Comparison of ENCODE assay signal across 22 mouse cellular contexts in genomic region chr4:100223965-100224364, GRCm38 (mm10).
DNase-seq lines count a peak whose midpoint lies in the region; ATAC-seq and TF ChIP-seq lines count a peak whose summit lies in the region.
"Had no signal": no experiment of that assay in that cellular context is flagged by ENCODE, and none has a peak within 500 bp of the region (broad histone marks: within the 10 kb centered on the region; RNA-seq: fewer than 3 reads in every experiment).

No protein-coding gene starts in this region.

- no peak for TF ChIP-seq CTCF in lung, adult 2 months (IDR thresholded peaks at IDR 0.05; ENCODE audit: insufficient read depth, low read length)

- H3K27ac ChIP-seq in hindbrain, embryonic 10.5 days, result peak overlapping the region; percentile 54; the same call in 1 of the 2 replicates
- no peak overlapping the region for H3K27ac ChIP-seq in hindbrain, embryonic 12.5 days
- peak overlapping the region; percentile 50 for H3K27ac ChIP-seq in limb, embryonic 10.5 days
- H3K27ac ChIP-seq: embryonic facial prominence, embryonic 15.5 days; forebrain, embryonic 15.5 days; hindbrain, embryonic 15.5 days; limb, embryonic 12.5 days; liver, embryonic 15.5 days; stomach, postnatal 0 days had no signal

- no peak overlapping the region for H3K4me3 ChIP-seq in hindbrain, embryonic 10.5 days
- H3K4me3 ChIP-seq in hindbrain, embryonic 12.5 days, result no peak overlapping the region
- no peak overlapping the region for H3K4me3 ChIP-seq in lung, adult 2 months (replicated peaks; ENCODE audit: extremely low read depth, low read depth, low read length)
- no peak overlapping the region for H3K4me3 ChIP-seq in limb, embryonic 10.5 days
- H3K4me3 ChIP-seq: embryonic facial prominence, embryonic 15.5 days; forebrain, embryonic 15.5 days; heart, embryonic 13.5 days; hindbrain, embryonic 15.5 days; limb, embryonic 12.5 days; liver, embryonic 15.5 days had no signal

- no peak overlapping the region for H3K4me2 ChIP-seq in hindbrain, embryonic 12.5 days (replicated peaks)
- H3K4me2 ChIP-seq: embryonic facial prominence, embryonic 15.5 days; forebrain, embryonic 15.5 days; heart, embryonic 13.5 days; hindbrain, embryonic 15.5 days; limb, embryonic 12.5 days; liver, embryonic 15.5 days had no signal

- no peak for ATAC-seq in hindbrain, embryonic 12.5 days (ENCODE audit: low FRiP score)
- ATAC-seq: forebrain, embryonic 15.5 days had no signal

- H3K27me3 ChIP-seq in hindbrain, embryonic 10.5 days (ENCODE audit: insufficient read depth, poor library complexity, severe bottlenecking), result peaks cover 25% of the 10 kb centered on the region; the same call in 1 of the 2 replicates
- no peaks in the 10 kb centered on the region for H3K27me3 ChIP-seq in hindbrain, embryonic 12.5 days
- H3K27me3 ChIP-seq in limb, embryonic 10.5 days (ENCODE audit: low read depth, poor library complexity, severe bottlenecking), result no peaks in the 10 kb centered on the region
- H3K27me3 ChIP-seq: embryonic facial prominence, embryonic 15.5 days; forebrain, embryonic 15.5 days; heart, embryonic 13.5 days; hindbrain, embryonic 15.5 days; limb, embryonic 12.5 days; liver, embryonic 15.5 days had no signal

- 66% methylated on average over 3 of the region's 3 CpGs for WGBS in hindbrain, embryonic 10.5 days
- WGBS in hindbrain, embryonic 12.5 days, result 66% methylated on average over 3 of the region's 3 CpGs
- WGBS in lung, adult 2 months, result 62% methylated on average over 3 of the region's 3 CpGs
- 86% methylated on average over 3 of the region's 3 CpGs for WGBS in limb, embryonic 10.5 days

- H3K36me3 ChIP-seq in hindbrain, embryonic 10.5 days, result no peaks in the 10 kb centered on the region
- H3K36me3 ChIP-seq in hindbrain, embryonic 12.5 days, result no peaks in the 10 kb centered on the region
- H3K36me3 ChIP-seq in limb, embryonic 10.5 days, result no peaks in the 10 kb centered on the region
- H3K36me3 ChIP-seq: embryonic facial prominence, embryonic 15.5 days; forebrain, embryonic 15.5 days; heart, embryonic 13.5 days; hindbrain, embryonic 15.5 days; limb, embryonic 12.5 days; liver, embryonic 15.5 days had no signal

- H3K9me3 ChIP-seq in hindbrain, embryonic 10.5 days, result no peaks in the 10 kb centered on the region
- H3K9me3 ChIP-seq in hindbrain, embryonic 12.5 days (replicated peaks), result no peaks in the 10 kb centered on the region
- H3K9me3 ChIP-seq in limb, embryonic 10.5 days (replicated peaks), result no peaks in the 10 kb centered on the region
- H3K9me3 ChIP-seq: embryonic facial prominence, embryonic 15.5 days; forebrain, embryonic 15.5 days; heart, embryonic 13.5 days; hindbrain, embryonic 15.5 days; limb, embryonic 12.5 days; liver, embryonic 15.5 days had no signal

- no peak for TF ChIP-seq POLR2A in lung, adult 2 months (IDR thresholded peaks at IDR 0.05; ENCODE audit: borderline replicate concordance, extremely low read depth, low read depth, low read length)

- DNase-seq in hindbrain, embryonic 10.5 days (ENCODE audit: low spot score), result no peak
- peak; percentile 21 for DNase-seq in lung, adult 2 months
- no peak for DNase-seq in lung, postnatal 10 days
- no peak for DNase-seq in limb, embryonic 10.5 days (ENCODE audit: low spot score)
- peak; percentile 47 for DNase-seq in lung, postnatal 36 days
- no peak for DNase-seq in urinary bladder, postnatal 14 days (ENCODE audit: low spot score)
- DNase-seq: adrenal gland, postnatal 25 days; cerebellum, adult 8-10 months; cerebellum, postnatal 36 days; gastrocnemius, postnatal 10 days; heart, postnatal 14 days; kidney, adult 2 months; kidney, postnatal 10 days; midbrain, embryonic 14.5 days had no signal

- H3K9ac ChIP-seq in hindbrain, embryonic 12.5 days, result no peak overlapping the region
- H3K9ac ChIP-seq: embryonic facial prominence, embryonic 15.5 days; forebrain, embryonic 15.5 days; hindbrain, embryonic 15.5 days; limb, embryonic 12.5 days; liver, embryonic 15.5 days had no signal

- H3K4me1 ChIP-seq in hindbrain, embryonic 10.5 days (replicated peaks), result peaks cover 40% of the 10 kb centered on the region
- H3K4me1 ChIP-seq in hindbrain, embryonic 12.5 days, result peaks cover 7% of the 10 kb centered on the region
- H3K4me1 ChIP-seq in lung, adult 2 months (ENCODE audit: control insufficient read depth, insufficient read depth, low read length), result peaks cover 27% of the 10 kb centered on the region
- H3K4me1 ChIP-seq in limb, embryonic 10.5 days, result peaks cover 50% of the 10 kb centered on the region
- H3K4me1 ChIP-seq: forebrain, embryonic 15.5 days had no signal

Comparison
In these comparisons a context has a peak if more than half of its experiments do, and no peak if none do; other contexts are left out.
1. DNase-seq: peak in lung, adult 2 months (single experiment) and lung, postnatal 36 days (single experiment); none in hindbrain, embryonic 10.5 days (single experiment), lung, postnatal 10 days (single experiment), limb, embryonic 10.5 days (single experiment) and urinary bladder, postnatal 14 days (single experiment).